Mouse (Mus musculus) subcutaneous adipose tissue, adult 2 months (tissue): ENCODE results near the gene Zscan4d. TPM values are rescaled to one million over a fixed set of nuclear protein-coding genes. Genes with fewer than 3 reads are reported as not detected.

Experiments
- polyA plus RNA-seq: library from polyadenylated mRNA; depleted of rRNA; stranded (reverse); fragments of >200 nt; gene quantifications from 2 replicates; pipeline ENCODE4 v1.2.3, GENCODE M21; 2012; ENCODE audit warnings: low replicate concordance; rRNA removed

The Zscan4d gene
- polyA plus RNA-seq = not detected in 2 replicates

GRCm38 (mm10) chr7:11166059-11166458 lies at the start of gene Zscan4d:
Gene Zscan4d (minus strand): TSS chr7:11166159.

Other genes starting within 250 kb of the Zscan4d start
- not detected in 2 replicates for gene Zscan4c, start 160.4 kb downstream of the Zscan4d start, polyA plus RNA-seq
- gene Zscan4-ps1, start 96.5 kb downstream of the Zscan4d start, polyA plus RNA-seq = not detected in 2 replicates
- not detected in 2 replicates for gene Zscan4e, start 144.5 kb upstream of the Zscan4d start, polyA plus RNA-seq
- gene Zscan4f, start 231.8 kb upstream of the Zscan4d start, polyA plus RNA-seq = not detected in 2 replicates